Comparison of ENCODE assay signal across 9 mouse cellular contexts in genomic region chr7:67259828-67260563, GRCm38 (mm10). TPM values are rescaled to one million over a fixed set of nuclear protein-coding genes. Genes with fewer than 3 reads are reported as not detected.
DNase-seq lines count a peak whose midpoint lies in the region; ATAC-seq lines count a peak whose summit lies in the region.
"Had no signal": no experiment of that assay in that cellular context is flagged by ENCODE, and none has a peak within 500 bp of the region (broad histone marks: within the 10 kb centered on the region; RNA-seq: fewer than 3 reads in every experiment).

No protein-coding gene starts in this region.

- H3K27ac ChIP-seq in intestine, embryonic 15.5 days: no peak overlapping the region
- peak overlapping the region; percentile 62 for H3K27ac ChIP-seq in liver, embryonic 16.5 days (ENCODE audit: low read length)

- no peak overlapping the region for H3K9ac ChIP-seq in intestine, embryonic 15.5 days
- no peak overlapping the region for H3K9ac ChIP-seq in liver, embryonic 16.5 days (ENCODE audit: low read depth, low read length)

- H3K4me1 ChIP-seq in intestine, embryonic 15.5 days (replicated peaks): no peaks in the 10 kb centered on the region
- peaks cover 8% of the 10 kb centered on the region for H3K4me1 ChIP-seq in liver, embryonic 16.5 days (ENCODE audit: control insufficient read depth, low read depth, low read length)

- ATAC-seq in intestine, embryonic 15.5 days: peak; percentile 96
- peak; percentile 100 for ATAC-seq in liver, embryonic 16.5 days (ENCODE audit: low read depth)
- no peak for ATAC-seq in activated CD4-positive, CD25-positive, alpha-beta regulatory T cell, adult 4 months

- no peaks in the 10 kb centered on the region for H3K27me3 ChIP-seq in intestine, embryonic 15.5 days (replicated peaks)
- H3K27me3 ChIP-seq in liver, embryonic 16.5 days (ENCODE audit: control insufficient read depth, insufficient read depth, low read depth, low read length): no peaks in the 10 kb centered on the region

- H3K4me3 ChIP-seq in intestine, embryonic 15.5 days (replicated peaks): no peak overlapping the region
- H3K4me3 ChIP-seq in liver, embryonic 16.5 days (ENCODE audit: low read depth, low read length): no peak overlapping the region
- H3K4me3 ChIP-seq: erythroblast, embryonic 14.5 days had no signal

- H3K36me3 ChIP-seq in intestine, embryonic 15.5 days: peaks cover 3% of the 10 kb centered on the region; the same call in 1 of the 2 replicates
- H3K36me3 ChIP-seq in liver, embryonic 16.5 days (ENCODE audit: control insufficient read depth, insufficient read depth): peaks cover 11% of the 10 kb centered on the region

- WGBS in intestine, embryonic 15.5 days: 62% methylated on average over 4 of the region's 4 CpGs
- 42% methylated on average over 4 of the region's 4 CpGs for WGBS in liver, embryonic 16.5 days (ENCODE audit: insufficient replicate concordance)

- H3K4me2 ChIP-seq in intestine, embryonic 15.5 days (replicated peaks): no peak overlapping the region
- peak overlapping the region; percentile 24; the same call in 1 of the 2 replicates for H3K4me2 ChIP-seq in liver, embryonic 16.5 days (ENCODE audit: low read depth, low read length)

- peak; percentile 56 for DNase-seq in urinary bladder, postnatal 25 days (ENCODE audit: low spot score)
- DNase-seq in urinary bladder, postnatal 10 days (ENCODE audit: low spot score): no peak
- peak; percentile 59 for DNase-seq in cerebellum, adult 11 months
- DNase-seq in gastrocnemius, postnatal 10 days: peak; percentile 65
- DNase-seq in right cerebral cortex, postnatal 14 days: peak; percentile 55

- H3K9me3 ChIP-seq in intestine, embryonic 15.5 days: no peaks in the 10 kb centered on the region
- H3K9me3 ChIP-seq in liver, embryonic 16.5 days (replicated peaks; ENCODE audit: control insufficient read depth, low read length): no peaks in the 10 kb centered on the region

RNA-seq across cellular contexts. Expression of gene Lysmd4, which starts 37.7 kb away (rescaled TPM):
- total RNA-seq in gastrocnemius, postnatal 10 days (2021): 10 to 100 TPM; 12.3 to 14.5 TPM
- polyA plus RNA-seq in intestine, embryonic 15.5 days (2015; fragmentation: Nextera tagmentation; extraction: Ambion mirVana): 11.1 and 12.5 TPM in 2 replicates
- 3.9 TPM in 2 replicates for polyA plus RNA-seq in liver, embryonic 16.5 days (2015; fragmentation: Nextera tagmentation; extraction: Ambion mirVana)
- 1 to 10 TPM; 5.1 to 8.8 TPM for polyA plus RNA-seq in activated CD4-positive, CD25-positive, alpha-beta regulatory T cell, adult 4 months (2017; shearing (Covaris generic))
